Mouse (Mus musculus) mature B cell (primary cell): ENCODE data around the gene St6galnac4.

ENCODE experiments used
- in situ Hi-C: fragments of 300-500 bp; cut with MboI; formaldehyde crosslinking; loops from 2 replicates; pipeline ENCODE4 v1.14.3; 2019

St6galnac4 gene

DNA sequence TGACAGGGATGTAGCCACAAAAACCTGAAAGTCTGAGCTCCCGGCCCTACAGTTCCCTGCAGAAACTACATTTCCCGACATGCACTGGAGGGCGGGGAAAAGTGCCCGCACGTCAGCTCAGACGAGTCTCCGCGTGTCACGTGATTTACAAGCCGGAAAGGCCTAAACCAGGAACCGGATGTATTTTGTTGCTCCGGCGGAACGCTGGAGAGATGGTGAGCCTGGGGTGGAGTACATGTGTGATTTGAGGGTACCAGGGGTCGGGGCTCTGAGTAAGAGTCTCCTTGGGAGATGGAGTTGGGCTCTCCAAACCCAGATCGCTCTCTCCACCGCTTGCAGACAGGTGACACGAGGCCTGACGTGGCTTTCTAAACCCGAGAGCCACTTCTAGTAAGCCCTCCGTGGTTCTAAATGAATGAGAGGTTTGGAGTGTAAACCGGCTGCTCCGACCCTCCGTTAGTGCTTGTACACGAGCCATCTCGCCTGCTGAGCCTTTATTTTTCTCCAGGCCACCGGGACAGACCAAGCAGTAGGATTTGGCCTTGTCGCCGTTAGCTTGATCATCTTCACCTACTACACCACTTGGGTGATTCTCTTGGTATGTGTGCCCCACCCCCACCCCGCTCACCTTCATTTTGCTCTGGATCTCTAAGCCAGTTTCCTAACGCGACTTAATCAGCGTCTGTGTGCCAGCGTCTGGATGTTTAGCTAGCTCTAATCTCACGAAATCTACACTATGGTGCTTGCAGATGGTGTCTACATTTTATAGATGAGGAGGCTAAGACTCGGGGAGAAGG lies 16.0 kb upstream of the St6galnac4 start, which contains the start of gene Dpm2:
Gene Dpm2, plus strand, starts transcription at position 161 of the 797 bp plus-strand sequence.
- in situ Hi-C loops, result loop anchor here (5.0 kb wide), 1 partner anchor 79 kb away; no protein-coding TSS in a partner anchor

DNA sequence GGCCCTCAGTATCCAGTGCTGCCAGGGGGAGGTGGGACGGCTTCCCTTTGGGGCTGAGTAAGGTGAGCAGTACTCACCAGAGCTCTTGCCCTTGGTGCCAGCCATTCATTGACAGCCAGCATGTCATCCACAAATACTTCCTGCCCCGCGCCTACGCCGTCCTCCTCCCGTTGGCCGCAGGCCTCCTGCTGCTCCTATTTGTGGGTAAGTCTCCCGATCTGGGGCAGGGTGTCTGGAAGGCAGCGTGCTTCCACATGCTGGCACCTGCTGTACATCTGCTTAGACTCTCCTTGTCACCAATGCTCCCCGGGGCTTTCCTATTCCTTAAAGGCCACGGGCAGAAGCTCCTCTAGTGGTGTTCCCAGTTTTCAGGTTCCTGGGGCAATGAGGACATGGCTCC lies 14.7 kb upstream of the St6galnac4 start:
- in situ Hi-C loops, result loop anchor here (5.0 kb wide), 1 partner anchor 80 kb away; no protein-coding TSS in a partner anchor

DNA sequence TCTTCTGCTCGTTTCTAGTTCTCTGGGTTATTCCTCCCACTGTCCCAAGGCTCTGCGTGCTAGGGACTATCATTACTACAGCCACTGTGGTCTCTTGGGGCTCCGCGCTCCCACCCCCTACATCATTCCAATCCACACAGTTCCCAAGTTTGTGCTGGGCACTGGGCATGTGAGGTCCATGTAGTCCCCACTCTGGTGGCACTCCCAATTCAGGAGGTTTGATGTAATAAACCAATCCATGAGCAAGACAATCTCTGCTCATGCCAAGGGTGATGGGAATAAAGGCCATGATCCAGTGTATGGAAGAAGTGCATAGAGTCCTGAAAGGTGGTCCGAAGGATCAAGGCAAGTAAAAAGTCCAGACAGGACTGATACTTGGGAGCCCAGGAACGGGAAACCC lies 12.4 kb upstream of the St6galnac4 start, which contains the start of gene Pip5kl1:
Gene Pip5kl1, plus strand, starts transcription at position 301 of the 400 bp plus-strand sequence.
- in situ Hi-C loops, result loop anchor here (5.0 kb wide), 1 partner anchor 82 kb away; no protein-coding TSS in a partner anchor

DNA sequence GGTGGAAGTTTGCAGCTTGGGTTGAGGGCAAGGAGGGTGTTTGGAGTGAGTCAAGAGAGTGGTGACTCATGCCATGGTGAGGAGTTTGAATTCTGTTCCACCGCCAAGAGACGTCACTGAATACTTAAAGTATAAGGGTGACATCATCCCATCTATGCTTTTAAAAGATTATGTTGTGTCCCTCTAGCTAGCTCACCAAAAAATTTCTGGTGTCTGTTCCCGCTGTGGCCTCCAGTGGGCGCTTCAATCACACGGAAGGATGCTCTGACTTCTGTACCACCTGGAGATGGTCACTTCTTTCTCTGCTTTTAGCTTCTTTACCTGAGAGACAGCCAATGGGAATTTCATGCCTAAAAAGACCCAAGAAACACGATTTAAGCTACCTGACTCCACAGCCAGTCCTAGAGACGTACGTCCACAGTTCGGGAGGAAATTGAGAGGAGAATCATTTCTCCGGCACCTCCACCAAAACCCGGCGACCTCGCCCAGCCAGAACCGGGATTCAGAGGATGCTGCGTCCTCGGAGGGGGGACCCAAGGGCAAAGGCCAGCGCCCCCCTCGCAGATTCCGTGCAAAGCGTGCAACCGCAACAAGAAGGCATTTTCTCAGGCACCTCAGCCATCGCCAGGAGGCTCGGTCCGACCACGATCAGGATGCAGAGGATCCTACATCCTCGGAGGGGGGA lies 11.9 kb upstream of the St6galnac4 start:
- in situ Hi-C loops, result loop anchor here (5.0 kb wide), 1 partner anchor 83 kb away; no protein-coding TSS in a partner anchor

DNA sequence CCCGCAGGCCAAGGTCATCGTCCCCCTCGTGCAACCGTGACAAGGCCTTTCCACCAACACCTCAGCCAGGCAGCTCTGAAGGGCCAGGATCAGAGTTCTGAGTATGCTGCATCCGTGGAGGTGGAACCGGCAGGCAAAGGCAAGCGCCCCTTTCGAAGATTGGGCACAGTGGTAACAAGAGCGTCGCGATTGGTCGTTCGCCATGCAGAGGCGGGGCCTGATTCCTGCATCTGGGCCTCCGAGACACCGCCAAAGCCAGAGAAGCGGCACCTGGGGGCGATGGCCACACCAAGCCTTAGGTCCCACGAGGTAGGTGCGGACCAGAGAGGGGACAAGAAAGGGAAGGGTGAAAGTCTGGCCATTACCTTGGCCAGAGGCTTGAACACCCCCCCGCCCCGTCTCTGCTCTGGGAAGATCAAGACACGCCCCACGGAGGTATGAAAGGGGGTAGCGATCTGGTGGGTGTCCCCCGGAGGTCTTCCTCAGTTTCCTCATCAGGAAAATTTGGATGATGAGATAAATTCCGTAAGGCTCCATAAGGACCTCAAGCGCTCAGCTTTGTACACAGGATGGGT lies 11.2 kb upstream of the St6galnac4 start, which contains the start of gene 9430097D07Rik:
Gene 9430097D07Rik, minus strand, starts transcription at position 99 of the 575 bp plus-strand sequence.
- in situ Hi-C loops, result no loop called here

DNA sequence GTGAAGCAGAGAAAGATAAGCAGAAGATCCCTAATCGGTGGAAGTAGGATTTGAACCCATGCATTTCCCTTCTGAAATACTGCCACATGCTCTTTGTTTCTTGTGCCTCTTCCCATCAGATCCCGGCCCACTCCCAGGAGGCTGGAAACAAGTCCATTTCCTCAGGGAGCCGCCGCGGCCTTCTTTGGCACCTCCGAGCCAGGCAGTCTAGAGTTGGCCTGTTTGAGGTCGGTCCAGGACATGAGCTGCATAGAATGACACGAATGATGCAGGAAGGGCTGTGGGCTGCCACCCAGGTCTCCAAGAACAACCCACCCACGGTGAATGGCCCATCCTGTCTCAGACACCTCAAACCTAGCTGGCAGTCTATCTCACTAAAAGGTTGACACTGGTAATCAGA lies 10.4 kb upstream of the St6galnac4 start:
- in situ Hi-C loops, result no loop called here

DNA sequence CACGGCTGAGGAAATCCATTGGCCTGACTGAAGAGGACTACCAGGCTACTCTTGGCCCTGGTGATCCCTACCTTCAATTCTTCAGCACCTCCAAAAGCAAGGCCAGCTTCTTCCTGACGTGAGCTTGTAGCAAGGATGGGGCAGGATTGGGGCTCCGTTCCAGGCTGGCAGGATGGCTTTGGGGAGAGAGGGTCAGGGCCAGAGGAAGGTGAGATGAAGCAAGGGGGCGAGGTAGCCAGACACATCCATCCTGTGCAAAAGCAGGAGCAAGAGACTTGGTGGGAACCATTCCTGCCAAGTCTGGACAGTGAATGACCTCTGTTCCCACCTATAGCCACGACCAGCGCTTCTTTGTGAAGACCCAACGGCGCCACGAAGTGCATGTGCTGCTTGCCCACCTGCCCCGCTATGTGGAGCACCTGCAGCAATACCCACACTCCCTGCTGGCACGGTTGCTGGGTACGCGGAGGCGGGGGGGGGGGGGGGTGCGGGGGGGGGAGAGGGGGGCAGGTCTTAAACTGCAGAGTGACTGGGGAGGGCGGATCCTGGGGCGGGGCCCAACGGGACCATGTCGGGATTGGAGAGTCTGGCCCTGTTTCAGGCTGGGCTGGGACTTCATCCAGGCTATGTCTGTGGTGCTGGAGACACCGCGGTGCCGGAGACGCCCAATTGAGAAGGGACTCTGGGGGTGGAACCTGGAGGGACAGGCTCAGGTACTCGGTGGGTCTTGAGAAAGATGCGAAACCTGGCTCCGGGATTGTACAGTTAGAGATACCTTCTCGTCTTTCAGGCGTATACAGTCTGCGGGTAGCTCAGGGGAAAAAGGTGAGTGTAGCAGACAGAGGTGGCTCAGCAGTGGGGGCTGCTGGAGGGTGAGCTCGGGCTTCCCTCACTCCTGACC lies 8.5 kb upstream of the St6galnac4 start:
- in situ Hi-C loops, result no loop called here

DNA sequence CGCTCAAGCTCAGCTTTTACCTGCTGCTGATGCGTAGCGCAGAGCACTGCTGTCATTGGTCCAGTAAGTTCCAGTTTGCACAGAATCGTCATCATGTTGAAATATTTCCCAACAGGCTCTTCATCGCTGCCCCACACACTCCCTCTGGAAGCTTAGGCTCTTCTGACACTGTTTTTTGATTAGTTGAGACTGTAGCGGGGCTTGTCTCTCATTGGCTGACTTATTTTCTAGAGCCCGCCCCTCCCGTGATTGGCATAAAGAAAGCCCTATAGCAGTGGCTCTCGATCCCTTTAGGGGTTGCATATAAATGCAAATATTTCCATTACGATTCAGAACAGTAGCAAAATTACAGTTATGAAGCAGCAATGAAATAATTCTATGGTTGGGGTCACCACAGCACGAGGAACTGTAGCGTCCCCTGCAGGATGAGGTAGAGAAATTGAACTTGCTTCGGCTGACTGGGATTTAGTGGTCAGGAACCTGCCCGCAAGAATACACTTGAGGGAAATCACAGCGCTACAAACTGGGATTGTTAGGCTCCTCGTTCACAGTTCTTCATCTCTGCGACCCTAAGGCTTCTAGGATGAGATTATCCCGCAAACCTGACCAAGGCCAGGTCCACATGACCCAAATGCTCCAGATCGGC lies 5.3 kb upstream of the St6galnac4 start:
- in situ Hi-C loops, result no loop called here

DNA sequence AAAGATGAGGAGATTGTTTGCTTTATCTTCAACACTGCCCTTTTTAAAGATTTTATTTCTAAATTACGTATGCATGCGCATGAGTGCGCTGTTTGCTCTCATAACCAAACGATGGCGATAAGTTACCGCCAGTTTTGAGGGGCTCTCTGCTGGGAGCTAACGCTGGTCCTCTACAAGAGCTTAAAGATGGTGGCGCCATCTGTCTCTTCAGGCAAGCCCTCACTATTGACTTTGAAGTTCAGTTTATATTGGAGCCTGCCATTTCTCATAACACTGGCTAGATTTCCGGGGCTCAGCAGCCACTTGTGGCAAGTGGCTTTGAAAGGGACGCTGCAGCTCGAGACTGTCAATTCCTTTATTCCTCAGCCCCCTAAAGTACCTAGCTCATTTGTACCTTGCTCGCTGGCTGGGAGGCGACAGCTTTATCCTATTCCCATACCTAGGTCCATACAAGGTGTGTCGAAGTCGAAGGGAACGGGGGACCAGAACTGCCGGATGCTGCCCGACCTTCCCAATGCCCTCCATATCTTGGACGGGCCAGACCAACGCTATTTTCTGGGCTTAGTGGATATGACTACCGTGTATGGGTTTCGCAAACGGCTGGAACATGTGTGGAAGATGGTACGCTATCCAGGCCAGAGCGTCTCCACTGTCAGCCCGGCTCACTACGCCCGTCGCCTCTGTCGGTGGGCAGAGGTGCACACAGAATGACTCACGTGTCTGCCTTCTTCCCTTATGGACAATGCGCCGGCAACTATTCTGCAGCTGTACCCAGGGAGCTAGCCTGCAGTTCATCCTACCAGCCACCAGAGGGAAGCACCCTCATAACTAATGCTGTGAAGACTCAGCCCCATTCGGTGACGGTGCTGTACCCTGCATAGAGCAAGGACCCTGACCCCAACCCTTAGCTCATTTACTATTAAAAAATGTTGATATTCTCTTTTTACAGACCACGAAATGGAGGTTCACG lies 3.8 kb upstream of the St6galnac4 start:
- in situ Hi-C loops, result no loop called here

DNA sequence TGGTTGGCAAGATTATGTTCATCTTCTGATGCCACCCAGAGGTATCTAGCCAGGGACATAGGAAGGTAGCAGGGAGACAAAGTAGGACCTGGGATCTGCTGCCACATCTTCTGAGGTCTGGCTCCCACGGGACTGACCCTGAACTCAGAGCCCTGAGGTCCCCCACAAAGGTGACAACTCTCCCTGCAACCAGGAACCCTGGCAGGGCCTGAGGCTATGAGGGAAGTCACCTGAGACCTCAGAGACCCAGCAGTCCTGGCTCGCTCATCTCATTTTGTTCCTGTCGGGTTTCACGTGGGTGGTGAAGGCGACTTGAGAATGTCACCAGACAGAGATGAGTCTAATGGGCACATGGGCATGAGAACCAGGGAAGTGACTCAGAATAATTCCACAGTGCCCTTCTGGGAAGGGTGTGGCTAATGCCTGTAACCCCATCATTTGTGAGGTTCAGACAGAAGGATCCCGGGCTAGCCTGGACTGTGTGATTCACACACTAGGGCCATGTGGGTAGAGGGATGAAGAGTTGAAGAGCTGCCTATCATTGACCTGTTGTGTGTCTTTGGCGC lies 1.7 kb upstream of the St6galnac4 start:
- in situ Hi-C loops, result no loop called here

DNA sequence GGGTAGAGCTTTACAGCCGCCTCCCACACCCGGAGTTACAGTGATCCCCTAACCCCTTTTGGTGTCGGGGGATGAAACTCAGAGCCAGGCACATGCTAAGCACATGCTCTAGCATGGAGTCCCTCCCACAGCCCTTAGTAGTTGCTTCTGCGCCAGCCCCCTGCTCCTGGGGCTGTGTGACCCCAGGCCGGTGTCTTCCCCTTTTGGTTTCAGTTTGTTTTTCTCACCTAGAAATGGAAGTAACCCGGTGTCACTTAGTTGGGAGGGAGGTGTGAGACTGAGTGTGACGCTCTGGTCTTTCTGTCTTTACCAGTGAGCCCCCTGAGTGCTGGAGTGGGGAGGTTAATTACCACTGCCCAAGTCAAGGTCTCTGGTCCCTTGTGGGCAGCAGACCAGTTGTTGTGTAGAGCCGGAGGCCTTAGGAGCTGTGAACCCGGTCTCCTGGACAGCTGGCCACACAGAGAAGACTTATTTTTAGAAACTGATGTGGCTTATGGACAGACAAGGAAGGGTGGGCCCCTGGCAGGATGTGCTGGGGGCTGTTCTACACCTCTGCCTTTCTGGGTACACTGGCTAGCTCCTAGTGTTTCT lies 931 bp downstream of the St6galnac4 start:
- in situ Hi-C loops, result no loop called here

DNA sequence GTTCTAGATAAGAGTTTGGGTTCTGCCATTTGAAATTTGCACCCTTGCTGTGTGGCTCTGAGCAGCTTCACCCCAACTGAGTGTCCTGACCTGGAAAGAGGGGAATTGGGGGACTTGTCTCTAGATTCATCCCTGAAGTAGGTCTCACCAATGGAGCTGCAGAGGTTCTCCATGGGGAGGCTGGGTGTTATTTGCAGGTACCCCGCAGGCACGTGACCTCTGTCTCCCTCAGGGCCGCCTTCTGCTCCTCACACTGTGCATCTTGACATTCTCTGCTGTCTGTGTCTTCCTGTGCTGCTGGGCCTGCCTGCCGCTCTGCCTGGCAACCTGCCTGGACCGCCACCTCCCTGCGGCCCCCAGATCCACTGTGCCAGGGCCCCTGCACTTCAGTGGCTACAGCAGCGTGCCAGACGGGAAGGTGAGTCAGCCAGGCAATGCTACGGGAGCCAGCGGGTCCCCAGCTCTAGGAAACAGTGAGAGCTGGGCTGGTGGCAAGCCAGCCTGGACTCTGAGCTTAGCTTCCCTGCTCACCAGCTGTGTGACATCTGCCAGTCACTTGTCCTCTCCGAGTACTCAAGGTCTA lies 2.4 kb downstream of the St6galnac4 start:
- in situ Hi-C loops, result no loop called here

DNA sequence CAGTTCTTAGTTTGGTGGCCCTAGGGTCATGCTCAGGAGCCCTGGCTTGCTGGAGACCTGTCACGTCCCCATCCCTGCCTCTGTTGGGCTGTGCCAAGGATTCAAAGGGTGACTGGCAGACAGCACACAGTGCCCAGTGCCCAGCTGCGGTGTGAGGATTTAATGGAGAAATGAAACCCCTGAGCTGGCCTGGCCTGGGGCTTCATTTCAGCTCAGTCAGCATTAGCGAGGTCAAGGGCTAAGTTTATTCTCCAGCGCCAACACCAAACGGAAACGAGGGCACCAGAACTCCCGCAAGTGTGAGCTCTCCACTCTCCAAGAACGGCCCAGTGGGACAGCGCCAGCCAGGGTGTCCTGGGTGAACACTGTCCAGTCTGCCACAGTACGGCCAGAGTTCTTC lies 3.3 kb downstream of the St6galnac4 start:
- in situ Hi-C loops, result no loop called here

DNA sequence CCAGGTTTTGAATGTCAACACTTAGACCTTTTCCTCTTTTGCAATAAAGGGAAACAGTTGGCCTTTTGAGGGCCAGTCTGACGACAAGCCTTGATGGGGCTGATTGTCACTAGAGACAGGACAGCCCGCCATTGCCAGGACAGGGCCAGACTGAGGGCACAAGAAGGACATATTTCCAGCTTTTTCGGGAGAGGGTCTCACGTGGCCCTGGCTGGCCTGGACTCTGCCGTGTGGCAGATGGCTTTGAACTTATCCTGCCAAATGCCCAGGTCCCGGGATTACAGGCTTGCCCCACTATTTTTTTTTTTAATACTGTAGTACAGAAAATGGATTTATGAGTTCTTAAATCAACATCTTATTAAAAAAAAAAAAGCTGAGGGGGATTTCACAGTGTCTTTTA lies 4.4 kb downstream of the St6galnac4 start:
- in situ Hi-C loops, result no loop called here

DNA sequence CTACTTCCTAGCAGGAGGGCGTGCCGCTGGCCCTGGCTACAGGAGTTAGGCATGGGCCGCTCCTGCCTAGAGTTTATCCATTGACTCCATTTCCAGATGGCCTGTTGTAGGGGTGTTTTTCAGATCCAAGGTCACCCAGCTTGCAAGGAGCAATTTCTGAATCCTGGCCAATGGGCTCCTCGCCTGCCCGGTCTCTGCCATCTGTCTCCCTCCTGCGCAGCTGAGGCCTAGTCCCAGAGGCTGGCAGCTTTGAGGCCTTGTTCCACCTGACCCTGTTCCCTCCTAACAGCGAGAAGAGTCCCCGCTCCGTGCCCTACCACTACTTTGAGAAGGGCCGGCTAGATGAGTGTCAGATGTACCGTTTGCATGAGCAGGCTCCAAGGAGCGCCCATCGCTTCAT lies 9.8 kb downstream of the St6galnac4 start:
- in situ Hi-C loops, result no loop called here

DNA sequence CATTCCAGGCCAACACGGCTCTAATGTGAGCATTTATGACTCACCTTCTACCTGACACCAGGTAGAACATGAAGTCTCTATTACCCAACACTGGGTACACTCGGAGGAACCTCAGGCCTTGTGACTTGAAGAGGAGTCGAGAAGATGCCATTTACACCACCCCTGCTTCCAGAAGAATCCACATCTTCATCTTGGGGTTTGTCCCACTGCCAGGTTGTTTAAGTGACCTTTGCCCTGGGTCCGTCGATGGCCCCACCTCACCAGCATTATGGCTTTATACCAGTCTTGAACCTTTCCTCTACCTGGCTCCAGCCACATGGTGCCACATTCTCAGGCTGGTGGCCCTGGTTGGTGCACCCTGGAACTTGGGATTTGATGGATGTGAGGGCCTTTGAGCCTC lies 10.4 kb downstream of the St6galnac4 start:
- in situ Hi-C loops, result no loop called here

DNA sequence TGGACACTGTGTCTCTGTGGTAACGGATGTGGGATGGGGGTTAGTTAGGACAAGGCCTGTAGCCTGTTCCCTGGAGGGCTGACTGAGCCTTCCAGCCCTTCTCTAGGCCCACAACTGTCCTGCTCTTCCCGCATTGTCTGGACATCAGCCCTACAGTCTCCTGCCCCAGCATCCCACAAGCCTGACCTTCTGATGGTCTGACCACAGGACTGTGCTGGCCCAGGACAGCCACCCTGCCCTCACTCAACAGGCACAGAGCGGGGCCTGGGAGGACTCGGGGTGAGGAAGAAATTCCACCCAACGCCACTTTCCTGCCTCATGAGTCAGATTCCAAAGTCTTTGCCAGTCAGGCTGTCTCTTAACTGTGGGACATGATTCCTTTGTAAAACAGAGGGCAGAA lies 10.8 kb downstream of the St6galnac4 start:
- in situ Hi-C loops, result no loop called here

DNA sequence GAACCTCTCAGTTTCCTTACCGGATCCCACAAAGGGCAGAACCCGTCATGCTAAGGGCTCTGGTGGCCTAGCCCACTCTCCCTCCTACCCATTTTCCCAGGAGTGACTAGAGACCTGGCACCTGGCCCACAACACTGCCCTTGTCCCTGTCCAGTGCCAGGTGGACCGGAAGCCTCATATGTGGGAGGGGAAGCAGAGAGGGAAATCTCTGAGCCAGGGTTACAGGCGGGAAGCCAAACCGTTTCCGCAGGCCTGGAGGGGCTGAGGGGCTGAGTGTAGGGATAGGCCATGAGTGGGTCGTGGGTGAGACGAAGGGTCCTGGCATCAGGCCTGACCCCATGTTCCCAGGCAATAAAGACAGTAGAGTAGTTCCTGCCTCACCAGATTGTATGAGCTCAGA lies 11.6 kb downstream of the St6galnac4 start:
- in situ Hi-C loops, result no loop called here

DNA sequence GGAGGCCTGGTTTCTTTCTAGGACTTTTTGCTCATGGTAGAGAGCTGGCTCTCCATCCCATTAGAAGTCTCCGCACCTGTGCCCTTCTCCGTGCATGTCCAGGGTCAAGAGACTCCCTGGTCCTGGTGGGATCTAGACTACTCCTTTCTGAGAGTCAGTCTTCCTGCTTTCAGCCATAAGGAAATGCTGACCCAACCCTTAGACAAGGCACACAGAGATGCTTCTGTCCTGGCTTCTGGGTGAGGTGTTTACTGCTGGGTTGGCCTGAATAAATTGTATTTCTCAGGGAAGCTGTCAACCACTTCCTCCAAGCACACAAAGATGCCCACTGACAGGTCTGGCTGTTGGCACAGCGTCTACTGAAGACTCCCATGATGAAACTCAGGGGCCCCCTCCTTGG lies 12.5 kb downstream of the St6galnac4 start, which contains the start of gene St6galnac6:
Gene St6galnac6, plus strand, starts transcription at position 301 of the 400 bp plus-strand sequence.
- in situ Hi-C loops, result no loop called here
